Mouse (Mus musculus): ENCODE results near the gene Gk. TPM values are rescaled to one million over a fixed set of nuclear protein-coding genes. Genes with fewer than 3 reads are reported as not detected.

Gk gene
- total RNA-seq, 4 experiments from 2014 or later, result 24.3 to 32.7 (median 25.1) TPM

Other genes with a start within 250 kb of the Gk start
- 10 to 100 TPM in 2 of 4 experiments, 1 to 10 TPM in 2; 8.6 to 11.3 (median 9.5) TPM for gene Tab3, start 202.8 kb downstream of the Gk start, total RNA-seq (2022)
- gene 5430427O19Rik, start 93.5 kb upstream of the Gk start, total RNA-seq (2022), result under 1 TPM; 0.12 to 0.26 (median 0.19) TPM